Mouse (Mus musculus) midbrain, postnatal 0 days (tissue): ENCODE measurements at regions not wholly inside any gene's neighbourhood (a gene's known extent, or its start where the extent isn't known, plus 50 kb on each side); places are given as distances from the start of the nearest gene placed in this dataset.

Source experiments
- ATAC-seq: fragments of 200-750 bp; cut with Nextera tagmentation; 2 replicates; pipeline ENCODE4 v1.8.0; 2017; ENCODE audit warnings: moderate number of reproducible peaks, mild to moderate bottlenecking, moderate TSS enrichment, moderate library complexity; ENCODE audit not compliant: low FRiP score
- DNase-seq: peaks from one replicate; pipeline ENCODE4 v3.0.0-alpha.2; 2015; ENCODE audit warnings: low spot score
- H3K27ac ChIP-seq: fragments of 300-500 bp; sonication (generic); 2 replicates; pipeline ENCODE4 v1.5.1; 2014; ENCODE audit warnings: low read depth, mild to moderate bottlenecking, low read length, mixed read lengths
- H3K27me3 ChIP-seq: fragments of 300-500 bp; sonication (generic); 2 replicates; pipeline ENCODE4 v1.6.1; 2014; ENCODE audit warnings: low read length, control low read depth, mixed read lengths; ENCODE audit not compliant: insufficient read depth
- H3K36me3 ChIP-seq: fragments of 300-500 bp; sonication (generic); 2 replicates; pipeline ENCODE4 v1.6.1; 2014; ENCODE audit warnings: low read length, control low read depth, mixed read lengths; ENCODE audit not compliant: insufficient read depth
- H3K4me1 ChIP-seq: fragments of 300-500 bp; sonication (generic); 2 replicates; pipeline ENCODE4 v1.6.1; 2014; ENCODE audit warnings: mild to moderate bottlenecking, control low read depth, antibody characterized with exemption, low read length, mixed read lengths; ENCODE audit not compliant: insufficient read depth
- H3K4me2 ChIP-seq: fragments of 300-500 bp; sonication (generic); 2 replicates; pipeline ENCODE4 v1.6.1; 2014; ENCODE audit warnings: low read depth, mild to moderate bottlenecking, low read length, mixed read lengths; ENCODE audit not compliant: poor library complexity, severe bottlenecking
- H3K4me3 ChIP-seq: fragments of 300-500 bp; sonication (generic); 2 replicates; pipeline ENCODE4 v1.5.1; 2014; ENCODE audit warnings: low read depth, mild to moderate bottlenecking, low read length, moderate library complexity
- H3K9ac ChIP-seq: fragments of 300-500 bp; sonication (generic); replicated peaks from 2 replicates; pipeline ENCODE4 v1.6.1; 2014; ENCODE audit warnings: mild to moderate bottlenecking, low read length, moderate library complexity, mixed read lengths; ENCODE audit not compliant: poor library complexity, severe bottlenecking
- H3K9me3 ChIP-seq: fragments of 300-500 bp; sonication (generic); 2 replicates; pipeline ENCODE4 v1.6.1; 2016; ENCODE audit warnings: low read length, control low read depth
- CTCF ChIP-seq: IDR thresholded peaks from 2 replicates; pipeline ENCODE4 v1.5.1; 2016; ENCODE audit warnings: antibody characterized with exemption, mild to moderate bottlenecking
- WGBS: fragments of 180-500 bp; shearing (Covaris S2); extraction: QIAGEN DNeasy Blood & Tissue Kit; methylation state at CpG from one replicate; pipeline ENCODE4 v1.1.7; 2014; 5-methylcytosine and 5-hydroxymethylcytosine counted together

DNA sequence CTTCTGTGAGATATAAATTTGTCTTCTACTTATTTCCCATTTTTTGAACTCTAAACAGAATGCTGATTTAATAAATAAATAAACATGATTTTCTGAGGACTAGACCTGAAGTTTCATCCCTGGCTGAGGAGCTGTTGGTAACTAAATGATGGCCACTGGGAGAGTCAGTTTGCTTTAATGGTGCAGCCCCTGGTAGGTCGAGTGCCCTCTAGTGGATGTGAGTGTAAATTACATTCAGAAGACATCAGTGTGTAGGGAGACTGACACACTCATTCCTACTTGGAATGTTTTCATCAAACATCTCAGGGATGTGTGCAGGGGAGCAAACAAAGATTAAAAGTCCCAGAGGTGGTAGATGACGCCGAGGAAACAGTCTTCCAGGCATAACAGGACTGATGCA, 281.2 kb upstream of the Rasgrp1 start:
- H3K4me2 ChIP-seq = no peak overlapping the region
- peak; percentile 63 for TF ChIP-seq CTCF
- H3K4me3 ChIP-seq = no peak overlapping the region
- H3K36me3 ChIP-seq = no peaks in the 10 kb centered on the region
- H3K9ac ChIP-seq = no peak overlapping the region
- no peaks in the 10 kb centered on the region for H3K9me3 ChIP-seq
- H3K4me1 ChIP-seq = no peaks in the 10 kb centered on the region
- no peaks in the 10 kb centered on the region for H3K27me3 ChIP-seq
- no peak for DNase-seq
- WGBS = 47% methylated on average over 3 of the region's 3 CpGs
- no peak for ATAC-seq
- H3K27ac ChIP-seq = no peak overlapping the region

DNA sequence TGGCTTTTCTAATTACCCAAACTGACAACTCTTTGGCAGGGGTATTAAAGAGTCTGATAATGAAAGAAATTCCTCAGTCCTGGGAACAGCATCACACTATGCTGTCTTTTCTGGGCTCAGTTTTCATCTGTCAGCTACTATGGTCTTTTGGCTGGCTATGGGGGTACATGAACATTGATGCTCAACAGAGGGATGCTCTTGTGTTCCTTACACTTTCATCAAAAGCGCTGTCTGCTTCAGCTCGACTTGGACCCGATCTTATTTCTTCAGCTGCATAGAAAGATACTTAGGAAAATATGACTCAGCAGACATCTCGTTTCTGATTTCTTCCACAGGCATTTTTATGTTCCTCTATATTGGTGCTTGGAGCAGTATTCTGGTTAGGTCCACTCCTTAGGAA, 292.1 kb upstream of the Rasgrp1 start:
- DNase-seq = peak; percentile 22
- Histone ChIP-seq H3K9me3 (no peaks in the 10 kb centered on the region), H3K36me3 (no peaks in the 10 kb centered on the region), H3K27me3 (no peaks in the 10 kb centered on the region), H3K27ac (no peak overlapping the region), H3K4me3 (no peak overlapping the region), H3K9ac (no peak overlapping the region), H3K4me1 (no peaks in the 10 kb centered on the region), H3K4me2 (no peak overlapping the region)
- 74% methylated on average over 4 of the region's 4 CpGs for WGBS
- no peak for ATAC-seq
- TF ChIP-seq CTCF = no peak

DNA sequence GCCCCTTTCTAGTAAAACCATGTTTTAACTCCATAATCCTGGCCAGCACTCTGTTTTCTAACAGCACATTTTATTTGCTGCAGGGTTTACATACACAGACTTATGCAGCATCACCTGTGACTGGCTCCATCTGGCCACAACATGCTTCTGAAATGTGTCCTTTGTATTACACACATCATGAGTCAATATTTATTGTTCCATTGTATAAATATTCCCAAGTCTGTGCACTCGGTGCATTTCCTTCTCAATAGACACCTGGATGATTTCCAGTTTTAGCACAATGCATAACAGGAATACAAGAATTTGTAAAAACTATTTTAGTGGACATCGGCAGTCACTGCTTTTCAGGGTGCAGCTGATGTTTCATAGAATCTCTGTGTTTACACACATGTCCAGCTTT, 294.6 kb upstream of the Rasgrp1 start:
- WGBS = 58% methylated on average over 2 of the region's 2 CpGs
- DNase-seq (no peak), ATAC-seq (no peak)
- no peak overlapping the region for H3K4me3 ChIP-seq
- H3K4me2 ChIP-seq = no peak overlapping the region
- H3K27me3 ChIP-seq = no peaks in the 10 kb centered on the region
- H3K36me3 ChIP-seq = no peaks in the 10 kb centered on the region
- no peak overlapping the region for H3K27ac ChIP-seq
- no peak overlapping the region for H3K9ac ChIP-seq
- no peak for TF ChIP-seq CTCF
- no peaks in the 10 kb centered on the region for H3K4me1 ChIP-seq
- H3K9me3 ChIP-seq = no peaks in the 10 kb centered on the region

DNA sequence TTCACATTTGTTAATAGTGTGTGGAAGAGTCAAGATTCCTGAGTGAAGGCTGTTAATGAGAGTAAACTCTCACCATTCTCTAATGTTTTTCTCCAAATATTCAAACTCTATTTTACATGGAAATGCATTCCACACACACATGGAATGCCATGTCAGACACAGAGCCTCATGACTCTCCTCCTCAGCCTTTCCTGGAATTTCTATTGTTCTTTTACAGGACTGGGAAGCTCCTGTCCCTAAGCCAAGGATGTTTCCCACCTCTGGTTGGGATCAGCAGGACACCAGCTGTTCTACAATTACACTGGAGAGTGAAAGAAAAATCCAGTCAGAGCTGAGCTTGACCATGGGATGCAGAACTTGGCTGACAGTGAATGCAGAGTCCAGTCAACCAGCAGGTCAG, 309.3 kb upstream of the Rasgrp1 start:
- H3K4me2 ChIP-seq = no peak overlapping the region
- no peaks in the 10 kb centered on the region for H3K27me3 ChIP-seq
- H3K36me3 ChIP-seq = no peaks in the 10 kb centered on the region
- no peak overlapping the region for H3K4me3 ChIP-seq
- H3K27ac ChIP-seq = no peak overlapping the region
- TF ChIP-seq CTCF = no peak
- DNase-seq = no peak
- no peaks in the 10 kb centered on the region for H3K9me3 ChIP-seq
- no peak overlapping the region for H3K9ac ChIP-seq
- H3K4me1 ChIP-seq = no peaks in the 10 kb centered on the region
- ATAC-seq = no peak

DNA sequence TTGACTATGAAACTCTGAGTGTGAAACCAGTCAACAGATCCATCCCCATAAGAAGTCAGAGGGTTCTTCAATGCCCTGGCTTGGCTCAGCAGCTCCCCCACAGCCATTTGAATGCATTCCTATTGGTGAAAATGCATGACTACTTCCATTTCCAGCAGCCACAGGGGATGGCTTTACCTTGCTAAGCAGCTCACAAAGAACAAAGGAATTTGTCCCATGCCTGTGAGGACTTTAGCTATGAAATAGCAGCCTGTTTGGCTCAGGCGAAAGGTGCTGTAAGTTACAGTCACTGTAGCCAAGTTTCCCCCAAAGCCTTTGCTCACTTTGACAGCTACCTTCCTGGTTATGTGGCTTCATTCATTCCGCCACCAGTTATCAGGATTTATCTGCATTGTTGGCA, 309.8 kb upstream of the Rasgrp1 start:
- WGBS = 45% methylated on average over 2 of the region's 2 CpGs
- H3K9me3 ChIP-seq = no peaks in the 10 kb centered on the region
- TF ChIP-seq CTCF = no peak
- no peaks in the 10 kb centered on the region for H3K27me3 ChIP-seq
- H3K27ac ChIP-seq = no peak overlapping the region
- no peaks in the 10 kb centered on the region for H3K36me3 ChIP-seq
- no peak overlapping the region for H3K4me2 ChIP-seq
- no peak for DNase-seq
- no peak for ATAC-seq
- H3K4me3 ChIP-seq = no peak overlapping the region
- no peak overlapping the region for H3K9ac ChIP-seq
- no peaks in the 10 kb centered on the region for H3K4me1 ChIP-seq

DNA sequence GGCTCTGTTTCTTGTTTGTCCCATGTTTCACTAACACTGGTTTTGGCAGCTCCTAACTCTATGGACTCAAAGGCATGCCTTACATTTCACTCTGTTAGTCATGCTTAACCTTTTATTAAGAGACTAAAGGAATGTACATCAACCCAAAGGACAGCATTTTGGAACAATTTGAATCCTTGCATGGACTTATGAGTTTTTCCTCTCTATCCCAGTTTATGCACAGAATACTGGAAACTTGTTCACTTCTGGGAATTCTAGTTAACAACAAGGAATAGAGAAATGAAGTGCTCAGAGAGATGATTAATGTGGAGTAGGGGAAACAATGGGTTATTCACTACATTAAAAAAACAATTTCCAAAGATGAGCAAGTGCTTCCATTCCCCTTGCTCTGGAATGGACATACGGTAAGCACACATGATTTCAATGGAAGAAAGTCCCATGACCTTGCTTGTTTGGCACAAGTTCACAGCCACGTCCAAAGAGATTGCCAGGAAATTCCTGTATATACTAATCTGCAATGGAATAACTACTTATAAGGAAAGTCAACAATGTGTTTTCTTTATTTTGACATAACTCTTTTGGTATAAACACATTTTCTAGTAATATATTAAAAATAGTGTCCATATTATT, 313.9 kb upstream of the Rasgrp1 start:
- Histone ChIP-seq H3K4me3 (no peak overlapping the region), H3K27me3 (no peaks in the 10 kb centered on the region), H3K4me1 (no peaks in the 10 kb centered on the region), H3K9ac (no peak overlapping the region), H3K4me2 (no peak overlapping the region), H3K36me3 (no peaks in the 10 kb centered on the region), H3K27ac (no peak overlapping the region), H3K9me3 (no peaks in the 10 kb centered on the region)
- WGBS = 84% methylated on average over 2 of the region's 2 CpGs
- DNase-seq (no peak), ATAC-seq (no peak)
- TF ChIP-seq CTCF = no peak
